Mouse (Mus musculus) adrenal gland, postnatal 36 days (tissue): ENCODE measurements around the gene Zkscan2. TPM values are rescaled to one million over a fixed set of nuclear protein-coding genes. Genes with fewer than 3 reads are reported as not detected.
A peak's percentile ranks its signal among the peaks of the same experiment; 100 is the strongest.

Experiments used
- DNase-seq, 2 experiments: peaks; one replicate each; pipeline ENCODE4 v3.0.0; 2021; ENCODE audit warnings: mixed read lengths in 1 of 2
- long read RNA-seq, 2 experiments: library from polyadenylated mRNA; stranded (forward); transcript quantifications; one replicate each; pipeline ENCODE4 v2.0.0; 2021; ENCODE audit warnings: borderline sequencing depth in 2 of 2
- total RNA-seq, 2 experiments: library from RNA; stranded (reverse); gene quantifications; 2 replicates each; pipeline ENCODE4 v1.2.3; 2021

Zkscan2 gene
- total RNA-seq = 1 to 10 TPM; 1.2 to 1.5 TPM
- long read RNA-seq, experiment 1, partial matches to known transcripts = 1 of 1 reads
- long read RNA-seq, experiment 1, other reads (novel, unspliced or antisense) = 0 of 1 reads
- long read RNA-seq, experiment 2 = 0 reads

- DNase-seq = peak; percentile 75 to 90
These were observed at the start of gene Zkscan2 for GRCm38 (mm10) chr7:123500239-123501219. Gene Zkscan2 (minus strand): TSS chr7:123500449.

- DNase-seq = no peak
These were observed 28.9 kb upstream of the Zkscan2 start for GRCm38 (mm10) chr7:123529190-123529589.

GRCm38 (mm10) chr7:123525761-123526160, 25.5 kb upstream of the Zkscan2 start:
- no peak for DNase-seq

- peak; percentile 63 to 71 for DNase-seq
These were observed 24.1 kb upstream of the Zkscan2 start for GRCm38 (mm10) chr7:123524218-123524861.

- no peak for DNase-seq
These were observed 7.7 kb upstream of the Zkscan2 start for GRCm38 (mm10) chr7:123507946-123508345.

GRCm38 (mm10) chr7:123503358-123503757, 3.1 kb upstream of the Zkscan2 start:
- peak; percentile 65 to 78 for DNase-seq

GRCm38 (mm10) chr7:123499481-123500238, 589 bp downstream of the Zkscan2 start:
- no peak for DNase-seq

- no peak for DNase-seq
These were observed 12.5 kb downstream of the Zkscan2 start for GRCm38 (mm10) chr7:123487703-123488102.

GRCm38 (mm10) chr7:123467961-123468360, 32.3 kb downstream of the Zkscan2 start:
- no peak for DNase-seq

GRCm38 (mm10) chr7:123465692-123466387, 34.4 kb downstream of the Zkscan2 start:
- DNase-seq = peak; percentile 70 to 83

GRCm38 (mm10) chr7:123463569-123463968, 36.7 kb downstream of the Zkscan2 start:
- no peak for DNase-seq

GRCm38 (mm10) chr7:123462070-123462501, 38.2 kb downstream of the Zkscan2 start, which contains the start of gene Aqp8:
Gene Aqp8 (plus strand): TSS chr7:123462291.
- DNase-seq = peak; percentile 35 to 36

GRCm38 (mm10) chr7:123461316-123461715, 38.9 kb downstream of the Zkscan2 start:
- DNase-seq = no peak

- no peak for DNase-seq
These were observed 41.0 kb downstream of the Zkscan2 start for GRCm38 (mm10) chr7:123459247-123459646.

GRCm38 (mm10) chr7:123458309-123458708, 41.9 kb downstream of the Zkscan2 start:
- DNase-seq = no peak

GRCm38 (mm10) chr7:123455088-123455487, 45.2 kb downstream of the Zkscan2 start:
- DNase-seq = no peak

- no peak for DNase-seq
These were observed 47.2 kb downstream of the Zkscan2 start for GRCm38 (mm10) chr7:123453066-123453465.

GRCm38 (mm10) chr7:123452551-123452950, 47.7 kb downstream of the Zkscan2 start:
- peak in 1 of 2 experiments; percentile 20 for DNase-seq

- DNase-seq = no peak
These were observed 49.7 kb downstream of the Zkscan2 start for GRCm38 (mm10) chr7:123450515-123450914.

- no peak for DNase-seq
These were observed 50.6 kb downstream of the Zkscan2 start for GRCm38 (mm10) chr7:123449676-123450075.

- no peak for DNase-seq
These were observed 51.5 kb downstream of the Zkscan2 start for GRCm38 (mm10) chr7:123448794-123449193.
